Mouse (Mus musculus) embryonic facial prominence, embryonic 14.5 days (tissue): ENCODE results near the gene Cep104. TPM values are rescaled to one million over a fixed set of nuclear protein-coding genes. Genes with fewer than 3 reads are reported as not detected.

Experiments used
- ATAC-seq: fragments of 200-750 bp; cut with Nextera tagmentation; 2 replicates; pipeline ENCODE4 v1.8.0; 2017; ENCODE audit warnings: low read depth, moderate number of reproducible peaks, moderate TSS enrichment
- DNase-seq: peaks from one replicate; pipeline ENCODE4 v3.0.0-alpha.2; 2015; ENCODE audit warnings: low spot score
- H3K27ac ChIP-seq: fragments of 300-500 bp; sonication (generic); replicated peaks from 2 replicates; pipeline ENCODE4 v1.5.1; 2014; ENCODE audit warnings: low read depth, mild to moderate bottlenecking, low read length, moderate library complexity
- H3K27me3 ChIP-seq: fragments of 300-500 bp; sonication (generic); replicated peaks from 2 replicates; pipeline ENCODE4 v1.6.1; 2014; ENCODE audit warnings: low read length; ENCODE audit not compliant: control insufficient read depth, insufficient read depth
- H3K36me3 ChIP-seq: fragments of 300-500 bp; sonication (generic); 2 replicates; pipeline ENCODE4 v1.6.1; 2014; ENCODE audit warnings: low read length, mixed read lengths; ENCODE audit not compliant: control insufficient read depth, insufficient read depth
- H3K4me1 ChIP-seq: fragments of 300-500 bp; sonication (generic); 2 replicates; pipeline ENCODE4 v1.6.1; 2014; ENCODE audit warnings: antibody characterized with exemption, low read length; ENCODE audit not compliant: control insufficient read depth, insufficient read depth
- H3K4me2 ChIP-seq: fragments of 300-500 bp; sonication (generic); 2 replicates; pipeline ENCODE4 v1.6.1; 2014; ENCODE audit warnings: low read depth, mild to moderate bottlenecking, low read length, moderate library complexity, mixed read lengths
- H3K4me3 ChIP-seq: fragments of 300-500 bp; sonication (generic); 2 replicates; pipeline ENCODE4 v1.5.1; 2014; ENCODE audit warnings: low read depth, mild to moderate bottlenecking, low read length
- H3K9ac ChIP-seq: fragments of 300-500 bp; sonication (generic); 2 replicates; pipeline ENCODE4 v1.6.1; 2014; ENCODE audit warnings: low read depth, mild to moderate bottlenecking, low read length, moderate library complexity, mixed read lengths
- H3K9me3 ChIP-seq: fragments of 300-500 bp; sonication (generic); 2 replicates; pipeline ENCODE4 v1.6.1; 2016; ENCODE audit warnings: low read length; ENCODE audit not compliant: control insufficient read depth
- WGBS: fragments of 180-500 bp; shearing (Covaris S2); extraction: QIAGEN DNeasy Blood & Tissue Kit; methylation state at CpG from one replicate; pipeline ENCODE4 v1.1.7; 2014; 5-methylcytosine and 5-hydroxymethylcytosine counted together
- polyA plus RNA-seq: library from polyadenylated mRNA; unstranded; fragments of >200 nt; fragmentation: Nextera tagmentation; extraction: Ambion mirVana; gene quantifications from 2 replicates; pipeline ENCODE4 v1.2.1, GENCODE M21; 2014

Gene Cep104
- polyA plus RNA-seq, 1 experiment from 2014 or later, result 14.2 TPM

DNA sequence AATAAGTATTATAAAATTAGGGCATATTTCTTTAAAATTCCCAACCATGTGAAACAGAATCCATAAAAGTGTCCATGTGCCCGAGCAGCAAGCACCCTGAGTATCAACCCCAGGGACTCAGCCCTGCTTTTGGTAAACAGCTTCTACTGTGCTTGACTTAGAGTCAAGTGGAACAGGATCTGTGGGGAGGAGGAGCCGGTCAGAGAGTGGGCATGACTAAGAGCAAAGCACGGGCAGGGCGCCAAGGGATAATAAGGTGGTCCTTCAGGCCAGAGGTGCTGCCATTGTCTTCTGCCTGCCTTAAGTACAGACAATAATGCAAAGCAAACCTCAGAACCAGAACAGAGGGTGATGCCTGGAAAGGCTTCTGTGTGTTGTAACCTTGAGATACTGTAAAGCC, 32.8 kb downstream of the Cep104 start:
- Histone ChIP-seq H3K4me1 (peaks cover 3% of the 10 kb centered on the region), H3K4me2 (no peak overlapping the region), H3K36me3 (peaks cover 43% of the 10 kb centered on the region)

DNA sequence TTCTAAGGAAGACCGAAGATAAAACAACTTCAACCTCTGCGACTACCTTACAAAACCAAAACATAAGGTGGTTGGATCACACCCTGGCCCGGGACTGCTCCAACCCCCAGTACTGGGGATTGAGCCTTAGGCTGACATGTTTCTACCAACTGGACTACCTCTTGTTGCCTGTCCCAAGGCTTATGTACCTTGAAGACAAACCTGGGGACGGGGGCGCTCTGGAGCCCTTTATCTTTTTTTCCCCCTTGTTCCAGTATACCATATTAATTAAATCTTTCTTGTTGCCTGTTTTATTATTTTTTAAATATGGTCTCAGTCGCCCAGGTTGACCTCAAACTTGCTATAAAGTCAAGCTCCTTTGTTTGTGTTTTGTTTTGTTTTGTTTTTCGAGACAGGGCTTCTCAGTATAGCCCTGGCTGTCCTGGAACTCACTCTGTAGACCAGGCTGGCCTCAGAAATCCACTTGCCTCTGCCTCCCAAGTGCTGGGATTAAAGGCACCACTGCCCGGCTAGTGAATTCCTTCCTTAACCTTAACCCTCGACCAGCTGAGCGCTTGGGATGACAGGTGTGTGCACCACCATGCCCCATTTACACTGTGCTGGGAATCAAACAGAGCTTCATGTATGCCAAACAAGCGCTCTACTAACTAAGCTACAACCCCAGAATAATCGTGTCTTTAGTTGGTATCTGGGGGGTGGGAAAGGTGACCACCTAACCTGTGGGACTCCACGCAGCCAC, 36.1 kb downstream of the Cep104 start:
- H3K4me3 ChIP-seq, result peak overlapping the region; percentile 84
- H3K36me3 ChIP-seq, result peaks cover 25% of the 10 kb centered on the region
- no peaks in the 10 kb centered on the region for H3K27me3 ChIP-seq
- H3K4me1 ChIP-seq, result peaks cover 12% of the 10 kb centered on the region
- peak; percentile 42 for ATAC-seq
- H3K9ac ChIP-seq, result peak overlapping the region; percentile 95
- H3K27ac ChIP-seq, result no peak overlapping the region; the same call in 1 of the 2 replicates
- H3K4me2 ChIP-seq, result peak overlapping the region; percentile 94
- DNase-seq, result no peak
- WGBS, result 28% methylated on average over 13 of the region's 13 CpGs
- H3K9me3 ChIP-seq, result no peaks in the 10 kb centered on the region

More for the DNA sequence above, 32.8 kb downstream of the Cep104 start:
- ATAC-seq, result no peak
- Histone ChIP-seq H3K4me3 (no peak overlapping the region), H3K9ac (no peak overlapping the region), H3K9me3 (no peaks in the 10 kb centered on the region), H3K27ac (no peak overlapping the region), H3K27me3 (no peaks in the 10 kb centered on the region)
- no peak for DNase-seq
- 74% methylated on average over 4 of the region's 4 CpGs for WGBS

DNA sequence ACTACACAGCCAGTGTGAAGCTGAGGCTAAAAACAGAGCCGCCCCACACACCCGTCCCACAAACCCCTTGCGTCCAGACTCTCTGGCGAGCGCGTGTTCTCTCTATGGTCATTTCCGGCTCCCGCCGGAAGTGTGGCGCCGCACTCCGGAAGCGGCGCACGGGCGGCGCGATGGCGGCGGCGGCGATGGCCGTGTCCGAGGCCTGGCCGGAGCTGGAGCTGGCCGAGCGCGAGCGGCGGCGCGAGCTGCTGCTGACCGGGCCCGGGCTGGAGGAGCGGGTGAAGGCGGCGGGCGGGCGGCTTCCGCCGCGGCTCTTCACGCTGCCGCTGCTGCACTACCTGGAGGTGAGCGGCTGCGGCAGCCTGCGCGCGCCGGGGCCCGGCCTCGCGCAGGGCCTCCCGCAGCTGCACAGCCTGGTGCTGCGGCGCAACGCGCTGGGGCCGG, 36.7 kb downstream of the Cep104 start, which contains the start of gene Lrrc47:
Gene Lrrc47, plus strand, starts transcription at position 86 of the 444 bp plus-strand sequence.
- ATAC-seq, result peak; percentile 96

DNA sequence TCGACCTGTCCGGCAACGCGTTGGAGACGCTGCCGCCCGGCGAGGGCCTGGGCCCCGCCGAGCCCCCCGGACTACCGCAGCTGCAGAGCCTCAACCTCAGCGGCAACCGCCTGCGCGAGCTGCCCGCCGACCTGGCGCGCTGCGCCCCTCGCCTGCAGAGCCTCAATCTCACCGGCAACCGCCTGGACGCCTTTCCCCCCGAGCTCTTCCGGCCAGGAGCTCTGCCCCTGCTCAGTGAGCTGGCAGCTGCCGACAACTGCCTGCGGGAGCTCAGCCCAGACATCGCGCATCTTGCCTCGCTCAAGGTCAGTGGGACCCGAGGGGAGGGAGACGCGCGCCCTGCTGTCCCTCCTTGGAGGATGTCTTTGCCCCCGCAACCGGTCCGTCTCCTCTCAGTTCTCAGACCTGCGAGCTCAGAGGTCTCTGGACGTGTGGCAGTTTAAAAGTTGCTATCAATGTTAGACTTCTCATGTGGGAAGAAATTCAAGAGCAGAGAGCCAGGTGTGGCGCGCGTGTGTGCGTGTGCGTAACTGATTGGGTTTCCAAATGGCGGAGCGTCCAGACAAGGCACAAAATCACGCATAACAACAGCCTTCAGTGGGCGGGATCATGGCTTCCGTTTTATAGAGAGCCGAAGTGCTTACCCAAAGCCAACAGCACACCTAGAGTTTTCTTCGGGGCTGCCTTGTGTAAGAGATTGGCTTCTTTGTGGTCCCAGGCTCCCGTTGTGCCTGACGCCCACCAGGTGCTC, 37.3 kb downstream of the Cep104 start:
- peak overlapping the region; percentile 84 for H3K4me3 ChIP-seq
- peak overlapping the region; percentile 94 for H3K4me2 ChIP-seq
- DNase-seq, result no peak
- peak overlapping the region; percentile 52; the same call in 1 of the 2 replicates for H3K27ac ChIP-seq
- no peak; the same call in 1 of the 2 replicates for ATAC-seq
- H3K27me3 ChIP-seq, result no peaks in the 10 kb centered on the region
- no peaks in the 10 kb centered on the region for H3K9me3 ChIP-seq
- peaks cover 12% of the 10 kb centered on the region for H3K4me1 ChIP-seq
- H3K36me3 ChIP-seq, result peaks cover 27% of the 10 kb centered on the region
- H3K9ac ChIP-seq, result peak overlapping the region; percentile 95
- 4% methylated on average over 34 of the region's 55 CpGs for WGBS

More for the DNA sequence above, 36.7 kb downstream of the Cep104 start, which contains the start of gene Lrrc47:
- Histone ChIP-seq H3K9me3 (no peaks in the 10 kb centered on the region), H3K27me3 (no peaks in the 10 kb centered on the region), H3K36me3 (peaks cover 27% of the 10 kb centered on the region), H3K27ac (peak within 1 kb of the TSS; percentile 52; the same call in 1 of the 2 replicates), H3K4me3 (peak within 1 kb of the TSS; percentile 84), H3K4me1 (peaks cover 12% of the 10 kb centered on the region), H3K4me2 (peak within 1 kb of the TSS; percentile 94), H3K9ac (peak within 1 kb of the TSS; percentile 95)
- peak; percentile 94 for DNase-seq
- WGBS, result under 1% methylated on average over 16 of the region's 59 CpGs

DNA sequence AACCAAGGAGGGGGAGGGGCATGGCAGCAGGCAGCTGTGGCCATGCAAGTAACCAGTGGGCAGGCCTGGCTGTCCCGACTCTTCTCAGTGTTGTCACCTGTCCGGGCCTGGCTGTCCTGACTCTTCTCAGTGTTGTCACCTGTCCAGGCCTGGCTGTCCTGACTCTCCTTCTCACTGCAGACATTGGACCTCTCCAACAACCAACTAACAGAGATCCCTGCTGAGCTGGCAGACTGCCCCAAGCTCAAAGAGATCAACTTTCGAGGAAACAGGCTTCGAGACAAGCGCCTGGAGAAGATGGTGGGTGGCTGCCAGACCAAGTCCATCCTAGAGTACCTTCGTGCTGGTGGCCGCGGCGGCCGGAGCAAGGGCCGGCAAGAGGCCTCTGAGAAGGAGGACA, 40.5 kb downstream of the Cep104 start:
- H3K4me3 ChIP-seq, result no peak overlapping the region
- H3K27ac ChIP-seq, result no peak overlapping the region
- H3K4me2 ChIP-seq, result no peak overlapping the region
- no peak for DNase-seq
- H3K27me3 ChIP-seq, result no peaks in the 10 kb centered on the region
- H3K4me1 ChIP-seq, result peaks cover 12% of the 10 kb centered on the region
- H3K36me3 ChIP-seq, result peaks cover 56% of the 10 kb centered on the region
- H3K9me3 ChIP-seq, result no peaks in the 10 kb centered on the region
- H3K9ac ChIP-seq, result no peak overlapping the region
- no peak for ATAC-seq
- WGBS, result 88% methylated on average over 11 of the region's 11 CpGs

DNA sequence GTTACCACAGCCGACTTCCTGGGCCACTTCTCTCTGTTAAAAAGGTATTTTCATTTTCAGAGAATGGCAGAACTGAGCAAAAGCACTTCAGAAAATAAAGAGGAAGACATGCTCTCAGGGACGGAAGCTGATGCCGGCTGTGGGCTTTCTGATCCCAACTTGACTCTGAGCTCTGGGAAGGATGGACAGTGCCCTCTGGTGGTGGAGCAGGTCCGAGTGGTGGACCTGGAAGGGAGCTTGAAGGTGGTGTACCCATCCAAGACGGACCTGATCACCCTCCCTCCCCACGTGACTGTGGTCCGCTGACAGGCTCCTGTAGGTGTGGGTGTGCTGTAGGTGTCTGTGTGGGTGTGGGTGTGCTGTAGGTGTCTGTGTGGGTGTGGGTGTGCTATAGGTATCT, 44.6 kb downstream of the Cep104 start:
- ATAC-seq (no peak), DNase-seq (no peak)
- WGBS, result 69% methylated on average over 7 of the region's 7 CpGs
- Histone ChIP-seq H3K9me3 (no peaks in the 10 kb centered on the region), H3K27me3 (no peaks in the 10 kb centered on the region), H3K9ac (no peak overlapping the region), H3K36me3 (peaks cover 67% of the 10 kb centered on the region), H3K4me2 (no peak overlapping the region), H3K4me3 (no peak overlapping the region), H3K4me1 (no peaks in the 10 kb centered on the region), H3K27ac (no peak overlapping the region)

DNA sequence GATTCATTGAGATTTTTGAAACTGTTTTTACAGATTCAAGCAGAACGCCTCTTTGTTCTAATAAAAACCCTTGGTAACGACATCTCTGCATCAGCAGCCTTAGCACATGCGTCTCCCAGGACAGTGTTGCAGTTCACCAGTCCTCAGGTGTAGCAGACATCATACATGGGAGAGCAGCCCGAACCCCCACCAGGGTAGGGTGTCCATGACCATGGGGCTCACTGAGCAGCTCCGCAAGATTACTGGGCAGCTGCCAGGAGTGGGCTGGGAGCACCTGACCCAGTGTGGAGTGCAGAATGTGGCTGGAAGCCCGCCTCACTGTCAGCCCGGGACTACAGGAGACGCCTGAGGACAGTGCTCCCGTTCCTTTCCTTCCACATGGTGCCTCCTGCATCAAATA, 46.4 kb downstream of the Cep104 start:
- Histone ChIP-seq H3K9ac (no peak overlapping the region), H3K4me2 (no peak overlapping the region), H3K27ac (no peak overlapping the region), H3K27me3 (peaks cover under 1% of the 10 kb centered on the region; the same call in 1 of the 2 replicates), H3K36me3 (peaks cover 57% of the 10 kb centered on the region), H3K4me3 (no peak overlapping the region), H3K4me1 (no peaks in the 10 kb centered on the region), H3K9me3 (no peaks in the 10 kb centered on the region)
- no peak for DNase-seq
- WGBS, result 87% methylated on average over 9 of the region's 9 CpGs
- no peak for ATAC-seq

DNA sequence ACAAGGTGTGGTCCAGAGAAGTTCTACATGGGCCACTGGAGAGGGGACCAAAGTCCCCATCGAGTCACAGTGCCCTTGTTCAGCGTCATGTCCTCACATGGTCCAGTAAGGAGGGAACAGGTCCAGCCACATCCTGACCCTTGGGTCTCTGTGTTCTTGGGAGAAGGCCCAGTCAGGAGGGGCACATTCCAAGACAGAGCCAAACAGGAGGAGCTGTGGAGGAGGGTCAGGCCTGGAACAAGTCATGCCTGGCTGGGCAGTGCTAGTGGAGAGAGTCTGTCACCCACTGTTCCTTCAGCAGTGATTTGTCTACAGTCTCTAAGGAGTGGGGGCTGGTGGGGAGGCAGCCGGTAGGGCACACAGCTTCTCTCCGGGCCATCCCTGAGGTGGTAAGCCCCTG, 47.4 kb downstream of the Cep104 start:
- no peak overlapping the region for H3K9ac ChIP-seq
- no peak overlapping the region for H3K27ac ChIP-seq
- WGBS, result 82% methylated on average over 4 of the region's 4 CpGs
- H3K4me1 ChIP-seq, result no peaks in the 10 kb centered on the region
- H3K4me2 ChIP-seq, result no peak overlapping the region
- H3K9me3 ChIP-seq, result no peaks in the 10 kb centered on the region
- peaks cover 4% of the 10 kb centered on the region; the same call in 1 of the 2 replicates for H3K27me3 ChIP-seq
- DNase-seq (no peak), ATAC-seq (no peak)
- H3K4me3 ChIP-seq, result no peak overlapping the region
- peaks cover 47% of the 10 kb centered on the region for H3K36me3 ChIP-seq
